Mouse (Mus musculus) bone marrow macrophage, adult 2 months (primary cell): ENCODE data around the gene Pax2.

Experiments used
- CTCF ChIP-seq: IDR thresholded peaks from 2 replicates; pipeline ENCODE4 v1.5.1; 2012; ENCODE audit warnings: low read depth, mild to moderate bottlenecking, low read length, moderate library complexity
- POLR2A ChIP-seq: IDR thresholded peaks from 2 replicates; pipeline ENCODE4 v1.6.1; 2012; ENCODE audit warnings: mild to moderate bottlenecking, low read depth, low read length, borderline replicate concordance

DNA sequence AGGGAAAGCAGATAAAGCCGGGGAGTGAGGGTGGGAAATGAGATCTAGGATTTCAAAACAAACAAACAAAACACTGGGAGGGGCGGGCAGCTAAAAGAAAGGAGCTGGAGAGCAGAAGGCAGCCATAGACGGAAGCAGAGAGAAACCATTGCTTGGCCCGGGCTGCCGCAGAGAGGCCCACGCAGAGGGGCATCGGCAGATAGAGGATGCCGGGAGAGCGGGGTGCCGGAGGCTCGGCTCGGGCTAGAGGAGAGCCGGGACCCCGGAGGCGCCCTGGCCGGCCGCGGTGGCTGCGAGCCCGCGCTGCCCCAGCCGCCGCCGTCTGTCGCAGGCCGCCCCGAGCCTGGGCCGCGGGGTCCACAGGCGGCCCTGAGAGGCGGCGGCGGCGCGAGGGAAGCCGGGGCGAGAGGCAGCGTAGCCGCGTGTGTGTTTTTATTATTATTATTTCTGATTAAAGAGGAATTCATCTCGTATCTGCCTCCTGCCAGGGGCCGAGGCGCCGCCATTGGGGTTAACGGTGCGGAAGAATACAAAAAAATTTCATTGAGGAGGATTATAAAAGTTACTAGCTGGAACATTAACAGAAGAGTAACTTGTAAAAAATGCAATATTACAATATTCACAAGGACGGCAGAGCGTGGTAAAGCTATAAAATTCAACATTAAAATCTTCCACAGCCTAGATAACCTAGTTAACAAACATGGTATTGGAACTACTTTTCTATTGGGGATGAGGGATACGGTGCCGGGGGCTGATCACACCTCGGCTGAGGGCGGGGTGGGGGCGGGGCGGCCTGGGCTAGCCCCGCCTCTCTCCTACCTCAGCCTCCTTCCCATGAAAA, 29.7 kb upstream of the Pax2 start:
- TF ChIP-seq CTCF (no peak), POLR2A (no peak)
